Mouse (Mus musculus) kidney, adult 9 months (tissue): ENCODE results near the gene Opn1sw.
"Not testable (repeated sequence)": the region's sequence is repeated elsewhere in the genome, so short reads cannot be mapped to it uniquely, and the experiment has no call there.

Experiments used
- DNase-seq: peaks from one replicate; pipeline ENCODE4 v3.0.0; 2022

The Opn1sw gene

DNA sequence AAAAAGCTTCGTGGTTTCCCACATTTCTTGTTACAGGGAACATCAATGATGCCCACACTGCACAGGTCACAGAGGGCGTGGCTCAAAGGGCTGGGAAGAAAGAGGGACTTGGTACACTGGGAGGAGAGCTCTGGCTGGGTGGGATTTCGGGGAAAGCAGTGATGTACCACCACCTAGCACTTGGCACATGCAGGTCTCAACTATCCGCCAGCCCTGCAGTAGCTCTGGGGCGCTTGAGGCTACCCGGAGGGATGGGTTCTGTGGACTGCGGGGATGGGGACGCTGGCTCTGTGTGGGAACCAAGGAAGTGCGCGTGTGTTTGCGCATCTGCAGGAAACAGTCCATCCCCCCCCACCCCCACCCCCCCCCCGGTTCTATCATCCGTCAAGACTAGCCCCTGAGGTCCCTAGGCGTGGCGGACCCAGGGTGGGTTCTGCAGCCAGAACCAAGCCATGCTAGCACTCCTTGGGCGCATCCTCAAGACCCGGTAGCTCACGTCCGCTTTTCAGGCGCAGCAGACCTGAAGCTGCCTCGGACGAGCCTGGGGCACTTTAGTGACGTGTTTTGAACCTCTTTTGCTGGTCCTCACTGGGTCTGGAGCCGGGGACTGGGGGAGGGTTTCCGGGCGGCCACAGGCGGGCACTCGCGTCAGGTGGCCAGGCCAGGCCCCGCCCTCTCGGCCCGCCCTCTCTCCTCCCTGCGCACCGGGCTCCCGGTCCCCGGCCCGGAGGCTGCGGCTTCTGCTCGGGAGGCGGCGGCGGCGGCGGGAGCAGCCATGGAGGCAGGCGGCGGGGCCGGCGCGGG, 7.8 kb upstream of the Opn1sw start, which contains the start of gene Ccdc136:
Gene Ccdc136, plus strand, starts transcription at position 400 of the 804 bp plus-strand sequence.
- DNase-seq = peak; percentile 71

DNA sequence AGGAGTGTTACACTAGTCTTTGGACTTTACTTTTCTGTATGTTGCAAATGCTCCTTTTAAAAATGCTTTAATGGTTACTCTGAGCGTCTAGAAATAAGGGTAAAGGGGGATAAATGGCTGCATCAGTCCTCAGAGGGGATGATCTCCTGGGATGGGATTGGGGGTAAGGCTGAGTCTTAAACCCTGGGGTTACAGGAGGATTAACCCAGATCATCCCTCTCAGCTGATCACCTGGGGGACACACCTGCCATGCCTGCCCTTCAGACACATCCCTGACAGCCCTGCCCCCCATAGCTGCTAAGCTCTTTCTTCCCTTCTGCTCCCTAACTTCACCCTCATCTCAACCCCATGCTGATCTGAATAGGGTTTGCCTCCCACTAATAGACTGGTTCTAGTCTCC, 6.0 kb upstream of the Opn1sw start:
- no peak for DNase-seq

DNA sequence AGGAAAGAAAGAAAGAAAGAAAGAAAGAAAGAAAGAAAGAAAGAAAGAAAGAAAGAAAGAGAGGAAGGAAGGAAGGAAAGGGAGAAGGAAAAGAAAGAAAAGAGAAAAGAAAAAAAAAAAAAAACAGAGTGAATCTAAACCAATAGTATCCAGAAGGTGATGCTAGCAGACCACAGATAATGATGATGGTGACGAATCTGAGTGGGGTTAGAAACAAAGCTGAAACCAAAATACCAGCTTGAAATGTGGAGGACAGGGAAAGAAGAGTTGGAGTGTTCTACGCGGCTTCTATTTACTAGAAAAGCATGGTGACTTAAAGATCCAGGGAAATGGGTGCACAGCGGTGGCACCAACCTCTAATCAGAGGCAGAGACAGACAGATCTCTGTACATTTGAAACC, 3.5 kb upstream of the Opn1sw start:
- DNase-seq = no peak

DNA sequence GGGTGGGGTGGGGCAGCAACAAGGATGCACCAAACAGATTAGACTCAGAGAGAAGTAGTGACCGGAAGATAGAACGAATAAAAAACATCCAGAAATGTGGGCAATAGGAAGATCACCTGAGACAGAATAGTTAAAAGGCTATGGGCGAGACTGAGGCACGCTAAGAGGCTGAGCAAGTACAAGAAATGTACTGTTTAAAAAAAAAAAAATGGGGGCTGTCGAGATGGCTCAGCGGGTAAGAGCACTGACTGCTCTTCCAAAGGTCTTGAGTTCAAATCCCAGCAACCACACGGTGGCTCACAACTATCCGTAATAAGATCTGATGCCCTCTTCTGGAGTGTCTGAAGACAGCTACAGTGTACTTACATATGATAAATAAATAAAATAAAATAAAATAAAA, 3.0 kb upstream of the Opn1sw start:
- not testable (repeated sequence) for DNase-seq

DNA sequence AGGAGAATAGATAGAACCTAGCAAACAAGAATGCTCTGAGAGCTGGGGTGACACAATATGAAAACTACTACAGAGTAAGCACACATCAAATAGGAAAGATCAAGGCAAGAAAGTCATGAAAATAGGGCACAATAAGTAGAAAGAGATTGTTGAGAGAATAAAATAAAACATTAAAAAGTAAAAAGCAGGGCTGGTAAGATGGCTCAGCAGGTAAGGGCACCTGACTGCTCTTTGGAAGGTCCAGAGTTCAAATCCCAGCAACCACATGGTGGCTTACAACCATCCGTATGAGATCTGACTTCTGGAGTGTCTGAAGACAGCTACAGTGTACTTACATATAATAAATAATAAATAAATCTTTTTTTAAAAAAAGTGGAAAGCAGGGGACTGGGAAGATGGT, 2.2 kb upstream of the Opn1sw start:
- not testable (repeated sequence) for DNase-seq

DNA sequence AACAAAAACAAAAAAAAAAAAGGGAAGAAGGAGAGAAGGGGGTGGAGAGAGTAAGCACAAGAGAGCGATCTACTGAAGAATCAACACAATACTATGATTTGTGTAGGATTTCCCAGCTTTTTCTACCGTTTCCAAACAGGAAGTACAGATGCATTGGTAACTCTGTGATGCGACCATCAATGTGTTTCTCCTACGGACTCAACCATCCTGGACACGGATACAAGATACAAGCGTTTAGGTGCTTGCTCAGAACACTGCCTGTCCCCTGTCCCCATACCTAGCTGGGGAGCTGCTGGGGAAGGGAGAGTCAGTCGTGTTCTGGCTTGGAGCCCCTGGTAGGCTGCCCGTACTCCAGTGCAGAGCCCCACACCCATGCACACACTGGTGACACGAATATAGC, 1.2 kb upstream of the Opn1sw start:
- DNase-seq = no peak

DNA sequence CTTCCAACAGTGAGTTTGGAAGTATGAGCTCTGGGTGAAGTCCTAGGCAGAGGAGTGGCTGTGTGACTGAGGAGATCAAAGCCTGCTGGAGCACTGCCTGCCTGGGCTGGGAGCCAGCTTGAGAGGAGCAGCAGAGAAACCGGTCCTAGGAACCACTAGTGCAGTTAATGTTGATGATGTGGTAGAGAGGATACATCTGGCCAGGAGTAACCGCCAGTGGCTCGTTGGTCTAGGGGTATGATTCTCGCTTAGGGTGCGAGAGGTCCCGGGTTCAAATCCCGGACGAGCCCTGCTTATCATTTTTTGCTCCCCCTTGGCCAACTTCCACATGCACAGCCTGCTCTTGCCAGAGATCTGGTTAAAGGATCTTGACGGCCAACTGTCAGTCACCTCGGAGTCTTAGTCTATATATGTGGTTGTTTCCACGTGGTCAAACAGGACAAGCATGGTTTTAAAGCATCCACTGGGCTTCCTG, 375 bp upstream of the Opn1sw start:
- peak; percentile 89 for DNase-seq

DNA sequence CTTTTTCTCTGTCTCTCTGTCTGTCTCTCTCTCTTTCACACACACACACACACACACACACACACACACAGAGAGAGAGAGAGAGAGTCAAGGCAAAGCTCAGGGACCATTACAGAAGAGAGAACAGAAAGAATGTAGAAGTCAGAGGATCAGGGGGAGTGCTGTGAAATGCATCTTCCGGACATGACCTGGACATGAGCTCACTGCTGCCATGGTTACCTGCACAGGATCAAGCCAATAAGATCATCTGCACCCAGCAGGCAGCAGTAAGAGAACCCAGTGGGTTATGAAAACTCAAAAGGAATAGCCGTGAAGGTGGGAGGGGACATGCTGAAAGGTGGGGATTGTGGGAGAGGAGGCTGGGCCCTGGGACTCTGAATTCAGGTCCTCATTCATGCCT, 5.8 kb downstream of the Opn1sw start:
- no peak for DNase-seq

DNA sequence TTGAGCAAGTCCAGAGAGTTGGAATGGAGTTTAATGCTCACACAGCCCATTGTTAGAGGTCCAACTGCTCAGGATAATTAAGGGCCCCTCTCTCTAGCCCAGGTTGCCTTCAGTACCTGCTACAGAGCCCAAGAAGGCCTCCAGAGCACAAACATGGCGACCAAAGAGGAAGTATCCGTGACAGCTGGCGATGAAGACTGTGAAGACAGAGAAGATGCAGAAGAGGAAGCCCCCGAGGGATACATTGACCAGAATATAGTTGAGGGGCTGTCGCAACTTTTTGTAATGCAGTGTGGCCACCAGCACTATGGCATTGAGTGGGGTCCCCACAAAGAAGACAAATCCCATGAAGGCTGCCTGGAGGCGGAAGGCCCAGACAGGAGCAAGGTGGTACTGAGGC, 8.3 kb downstream of the Opn1sw start:
- no peak for DNase-seq

DNA sequence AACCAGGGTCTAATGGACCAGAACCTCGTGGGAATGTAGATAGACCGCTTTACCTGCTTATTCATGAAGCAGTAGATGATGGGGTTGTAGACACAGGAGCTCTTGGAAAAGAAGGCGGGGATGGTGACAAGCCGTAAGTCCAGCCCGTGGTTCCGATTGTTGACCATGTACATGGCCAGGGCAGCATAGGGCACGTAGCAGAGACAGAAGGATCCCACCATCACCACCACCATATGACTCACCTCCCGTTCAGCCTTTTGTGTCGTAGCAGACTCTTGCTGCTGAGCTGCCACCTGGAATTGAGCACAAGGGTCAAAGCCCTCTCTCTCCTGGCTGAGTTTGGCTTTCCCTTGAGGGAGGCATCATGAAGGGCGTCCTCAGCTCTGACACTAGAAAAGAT, 9.6 kb downstream of the Opn1sw start:
- no peak for DNase-seq

DNA sequence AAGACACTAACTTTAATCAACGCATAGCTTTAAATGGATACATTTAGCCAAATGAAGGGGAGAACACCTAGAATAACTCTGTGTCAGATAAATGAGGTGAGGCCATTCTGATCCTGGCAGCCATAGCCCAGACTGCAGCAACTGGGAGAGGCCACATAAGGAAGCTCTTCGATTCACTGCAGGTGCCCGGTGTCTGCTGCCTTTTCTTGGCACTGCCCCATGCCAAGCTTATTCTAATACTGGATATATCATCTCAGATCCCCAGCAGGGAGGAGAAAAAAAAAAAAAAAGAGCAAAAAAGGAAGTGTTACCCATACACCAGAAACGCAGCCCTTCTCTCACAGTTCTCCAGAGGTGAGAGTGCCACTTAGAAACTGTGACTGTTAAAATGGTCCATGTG, 10.9 kb downstream of the Opn1sw start:
- DNase-seq = no peak

DNA sequence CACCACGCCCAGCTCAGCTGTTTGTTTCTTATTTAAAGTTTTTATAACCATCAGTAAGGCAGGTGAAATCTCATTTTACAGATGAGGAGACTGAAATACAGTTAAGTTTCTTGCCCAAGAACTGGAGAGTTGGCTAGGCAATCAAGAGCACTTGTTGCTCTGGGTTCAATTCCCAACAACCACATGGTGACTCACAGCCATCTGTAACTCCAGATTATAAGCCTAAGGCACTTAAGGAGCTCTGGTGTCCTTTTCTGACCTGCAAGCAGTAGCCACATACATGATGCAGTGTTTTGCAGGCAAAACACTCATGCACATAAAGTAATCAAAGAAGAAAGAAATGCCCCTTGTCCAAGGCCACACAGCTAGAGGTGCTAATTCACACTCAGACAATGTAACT, 23.0 kb downstream of the Opn1sw start:
- DNase-seq = no peak

DNA sequence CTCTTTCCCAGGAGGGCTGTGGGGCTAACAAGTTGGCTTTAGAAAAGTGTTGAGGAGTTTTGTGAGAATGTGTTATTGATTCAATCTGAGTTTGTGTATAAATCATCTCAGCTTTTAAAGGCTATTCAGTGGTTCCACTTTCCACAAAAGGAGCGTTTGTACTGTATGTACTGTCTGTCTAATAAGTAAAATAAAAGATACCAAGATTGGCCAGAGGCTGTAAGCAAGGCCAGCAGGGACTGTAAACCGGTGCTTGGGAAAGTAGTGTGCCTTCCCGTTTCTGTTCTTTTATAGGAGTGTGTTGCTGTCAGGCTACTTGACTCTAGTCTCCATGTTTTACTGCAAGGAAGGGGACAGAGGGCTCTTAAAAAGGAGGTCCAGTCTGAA, 25.1 kb downstream of the Opn1sw start:
- DNase-seq = no peak

DNA sequence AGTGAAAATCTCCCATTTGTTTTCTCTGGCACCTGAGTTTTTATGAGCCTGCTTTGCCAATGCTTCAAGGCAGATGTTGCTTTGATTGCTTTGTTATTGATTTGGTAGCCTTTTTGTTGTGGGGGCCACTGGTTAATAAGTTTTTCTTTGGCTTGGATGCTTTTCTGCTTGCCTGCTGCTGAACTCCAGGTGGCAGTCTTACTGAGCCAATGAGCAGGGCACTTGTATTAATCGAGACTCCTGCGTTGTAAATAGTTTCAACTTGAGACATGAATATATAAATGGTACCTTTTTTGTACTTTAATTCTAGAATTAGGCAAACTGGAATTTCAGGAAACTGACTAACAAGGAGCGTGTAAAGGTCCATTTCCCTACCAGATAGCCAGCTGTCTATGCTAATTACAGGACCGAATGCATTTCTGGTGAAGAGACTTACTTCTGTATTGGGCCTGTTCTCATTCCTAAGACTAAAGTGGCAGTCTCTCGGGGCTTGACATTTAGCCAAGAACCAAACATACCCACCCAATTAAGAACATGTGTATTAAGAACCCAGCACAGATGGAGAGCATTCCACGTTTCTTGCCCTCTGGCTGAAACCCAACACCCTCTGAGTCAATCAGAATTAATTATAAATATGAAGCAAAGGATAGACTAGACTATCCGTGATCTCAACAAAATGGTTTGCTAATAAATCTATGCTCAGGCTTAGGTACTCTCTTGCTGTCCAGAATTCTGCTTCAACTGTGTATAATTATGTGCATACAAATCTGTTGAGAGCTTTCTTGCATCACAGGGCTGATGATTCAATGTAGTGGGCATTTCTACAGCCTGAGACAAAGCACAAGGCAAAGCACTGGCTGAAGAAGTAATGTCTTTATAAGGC, 25.8 kb downstream of the Opn1sw start:
- DNase-seq = peak; percentile 13

DNA sequence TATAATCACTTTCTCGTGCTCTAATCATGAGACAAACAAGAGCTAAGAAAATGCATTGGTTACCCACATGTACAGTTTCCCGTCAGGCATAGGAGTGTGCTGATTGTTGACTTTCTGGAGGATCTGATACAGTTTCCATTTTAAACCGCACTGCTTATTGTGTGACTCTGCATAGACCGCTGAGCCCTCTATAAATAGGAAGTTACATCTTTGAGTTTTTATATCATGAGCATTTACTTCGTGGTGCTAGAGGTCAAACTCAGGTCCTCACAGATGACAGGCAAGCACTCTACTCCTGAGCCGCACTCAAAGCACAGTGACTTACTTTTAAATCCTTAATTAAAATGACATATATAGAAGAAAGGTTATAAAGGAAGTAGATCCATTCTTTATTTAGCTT, 28.1 kb downstream of the Opn1sw start:
- no peak for DNase-seq

DNA sequence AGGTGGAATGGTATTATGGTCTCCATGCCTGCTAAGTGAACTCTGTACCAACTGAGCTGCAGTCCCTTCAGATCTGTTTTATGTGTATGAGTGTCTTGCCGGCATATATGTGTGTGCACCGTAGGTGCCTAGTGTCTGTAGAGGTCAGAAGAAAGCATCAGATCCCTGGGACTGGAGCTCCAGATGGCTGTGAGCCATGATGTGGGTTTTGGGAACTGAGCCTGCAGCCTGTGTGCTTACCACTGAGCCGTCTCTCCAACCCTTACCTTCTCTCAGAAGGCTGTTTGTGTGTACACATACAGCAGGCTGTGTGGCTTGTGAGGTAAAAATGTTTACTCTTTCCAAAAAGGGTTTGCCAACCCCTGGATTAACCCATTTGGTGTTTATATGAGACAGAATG, 28.9 kb downstream of the Opn1sw start:
- no peak for DNase-seq

DNA sequence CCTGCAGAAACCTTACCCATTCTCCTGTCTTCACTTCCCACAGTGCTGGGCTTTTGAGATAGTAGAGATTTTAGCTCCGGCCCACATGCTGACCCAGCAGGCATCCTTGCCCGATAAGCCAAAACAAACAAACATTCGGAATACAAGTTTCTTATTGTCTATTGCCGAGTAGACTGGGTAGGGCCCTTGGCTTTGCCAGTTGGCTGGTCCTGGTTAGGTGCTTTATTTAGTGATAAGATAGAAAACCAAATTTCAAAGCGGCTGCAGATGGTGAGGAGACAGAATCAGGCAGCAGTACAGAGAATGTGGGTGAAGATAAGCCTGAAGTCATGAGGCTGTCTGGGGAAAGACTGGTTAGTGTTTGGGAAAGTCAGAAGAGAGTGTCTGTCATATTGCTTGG, 35.5 kb downstream of the Opn1sw start:
- no peak for DNase-seq

DNA sequence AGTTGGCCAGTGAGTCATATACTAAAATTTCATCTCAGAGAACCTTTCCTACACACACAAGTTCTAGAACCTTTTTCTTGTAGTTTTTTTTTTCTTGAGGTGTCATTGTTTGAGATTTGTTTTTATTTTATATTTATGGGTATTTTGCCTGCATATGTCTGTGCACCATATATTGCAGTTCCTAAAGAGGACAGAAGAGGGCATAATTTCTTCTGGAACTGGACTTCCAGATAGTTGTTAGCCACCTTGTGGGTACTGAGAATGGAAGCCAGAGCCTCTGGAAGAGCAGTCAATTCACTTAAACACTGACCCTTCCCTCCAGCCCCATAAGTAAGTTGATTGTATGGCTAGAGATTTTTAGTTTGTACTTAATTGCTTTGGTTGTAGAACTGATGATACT, 36.7 kb downstream of the Opn1sw start:
- no peak for DNase-seq

DNA sequence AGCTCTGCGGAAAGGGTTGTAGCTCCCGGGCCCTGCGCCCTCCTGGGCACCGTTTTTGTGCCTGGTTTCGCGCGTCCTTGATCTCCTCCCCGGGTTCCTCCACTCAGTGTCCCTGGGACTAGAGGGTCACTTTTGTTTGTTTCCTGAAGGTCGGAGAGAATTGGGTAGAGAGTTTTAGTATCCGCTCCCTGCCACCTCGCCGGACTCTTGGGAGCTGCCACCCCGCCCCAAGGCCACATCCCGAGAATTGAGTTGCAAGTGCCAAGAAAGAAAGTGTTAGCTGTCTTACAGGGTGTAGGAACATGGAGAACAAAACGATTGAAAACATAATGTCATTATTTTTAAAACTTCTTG, 39.9 kb downstream of the Opn1sw start:
- no peak for DNase-seq

DNA sequence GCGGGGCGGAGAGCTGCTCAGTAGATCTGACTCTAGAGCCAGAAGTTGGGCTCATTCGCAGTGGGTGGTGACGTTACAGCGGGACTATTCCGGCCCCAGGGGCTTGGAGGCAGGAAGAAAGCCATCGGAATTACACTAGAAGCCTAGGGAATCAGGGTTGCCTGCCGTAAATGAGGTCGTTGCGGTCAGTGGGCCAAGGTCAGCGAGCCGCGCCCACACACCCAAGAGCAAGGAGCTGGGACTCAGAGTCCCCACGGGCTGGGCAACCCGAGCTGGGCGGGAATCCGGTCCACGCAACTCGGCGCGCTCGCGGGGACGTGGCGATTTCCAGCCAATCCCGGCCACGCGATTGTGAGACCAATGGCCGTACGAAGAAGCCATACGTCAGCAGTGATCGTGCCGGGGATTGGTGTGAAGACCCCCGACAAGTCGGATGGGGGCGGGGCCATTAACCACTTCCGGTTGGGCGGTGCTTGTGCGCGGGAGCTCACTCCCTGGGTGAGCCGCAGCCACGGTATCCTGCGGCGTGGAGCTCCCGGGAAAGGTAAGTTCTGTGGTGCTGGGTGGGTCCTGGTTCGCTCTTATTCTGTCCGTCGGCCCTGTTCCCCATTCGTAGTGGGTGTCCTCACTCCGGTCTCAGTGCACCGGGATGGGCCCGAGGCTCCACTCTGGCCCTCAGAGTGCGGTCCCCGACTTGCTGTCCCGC, 40.5 kb downstream of the Opn1sw start, which contains the start of gene Calu:
Gene Calu, plus strand, starts transcription at position 405 of the 706 bp plus-strand sequence.
- DNase-seq = peak; percentile 100

DNA sequence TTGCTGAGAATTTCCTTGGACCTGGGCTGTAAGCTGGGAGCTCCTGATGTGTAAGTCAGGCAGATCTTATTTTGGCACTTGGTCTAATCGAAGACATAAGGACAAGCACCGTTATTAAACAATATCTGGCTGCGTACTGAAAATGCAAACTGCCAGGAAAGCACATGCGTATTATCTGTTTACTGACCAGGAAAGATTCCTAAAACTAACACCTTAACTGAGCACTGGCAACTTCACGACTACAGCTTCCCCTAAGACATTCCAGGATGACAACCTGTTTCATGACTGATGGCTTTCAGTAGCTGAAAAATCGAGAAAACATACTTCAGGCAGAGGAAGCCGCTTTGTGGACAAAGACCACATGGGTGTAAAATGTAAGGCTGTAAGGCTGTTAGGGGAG, 41.1 kb downstream of the Opn1sw start:
- peak; percentile 13 for DNase-seq

DNA sequence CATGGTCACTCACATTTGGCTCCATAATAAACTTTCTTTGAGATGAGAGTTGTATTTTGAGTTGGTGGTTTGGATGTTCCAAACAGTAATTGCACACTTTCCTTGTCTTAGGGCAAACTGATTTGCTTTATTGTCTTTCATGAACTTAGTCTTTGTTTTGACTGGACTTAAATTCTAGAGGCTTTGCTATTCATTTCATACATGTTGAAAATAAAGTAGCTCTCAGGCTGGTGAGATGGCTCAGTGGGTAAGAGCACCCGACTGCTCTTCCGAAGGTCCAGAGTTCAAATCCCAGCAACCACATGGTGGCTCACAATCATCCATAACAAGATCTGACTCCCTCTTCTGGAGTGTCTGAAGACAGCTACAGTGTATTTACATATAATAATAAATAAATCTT, 41.8 kb downstream of the Opn1sw start:
- not testable (repeated sequence) for DNase-seq

DNA sequence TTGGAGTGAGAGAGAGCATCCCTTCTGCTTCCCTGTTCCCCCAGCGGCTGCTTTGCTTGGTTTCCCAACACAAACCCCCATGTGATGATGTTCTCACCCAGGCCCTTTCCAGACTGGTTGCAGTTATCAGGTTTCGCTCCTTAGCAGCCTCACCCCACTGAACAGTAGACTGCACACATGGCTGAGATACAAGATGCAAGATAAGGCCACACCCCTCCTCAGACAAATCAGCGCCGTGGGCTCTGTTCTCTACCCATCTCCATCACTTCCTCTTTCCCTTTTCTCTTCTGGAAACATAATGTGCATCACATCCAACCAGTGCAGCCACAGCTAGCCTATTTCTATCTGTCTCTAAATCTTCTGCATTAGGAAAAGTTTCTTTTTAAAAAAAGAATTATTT, 58.8 kb downstream of the Opn1sw start:
- DNase-seq = no peak
